Mouse (Mus musculus) MEL (cell line): Measurements from ENCODE around the gene Ccdc162.

ENCODE experiments used
- BHLHE40 ChIP-seq: IDR thresholded peaks from 2 replicates; pipeline ENCODE4 v1.6.1; 2012; ENCODE audit warnings: low read depth, mild to moderate bottlenecking, inconsistent platforms, low read length, improper control_type of control experiment, borderline replicate concordance
- CTCF ChIP-seq, 3 experiments: IDR thresholded peaks in 2 of 3; conservative IDR thresholded peaks in 1 of 3; 2 replicates each; pipeline ENCODE4 v1.5.1; 2011 to 2012; ENCODE audit warnings: low read length in 3 of 3, low read depth in 2 of 3, mild to moderate bottlenecking in 2 of 3, improper control_type of control experiment in 1 of 3, inconsistent platforms in 1 of 3, mixed read lengths in 1 of 3, moderate library complexity in 1 of 3; ENCODE audit not compliant: control insufficient read depth in 1 of 3, insufficient read depth in 1 of 3, poor library complexity in 1 of 3, severe bottlenecking in 1 of 3
- EP300 ChIP-seq, 2 experiments: IDR thresholded peaks; 2 replicates each; pipeline ENCODE4 v1.6.1; 2011; ENCODE audit warnings: improper control_type of control experiment in 2 of 2, low read length in 2 of 2, low read depth in 1 of 2, mild to moderate bottlenecking in 1 of 2
- GATA1 ChIP-seq: IDR thresholded peaks from 2 replicates; pipeline ENCODE4 v1.6.1; 2011; ENCODE audit warnings: low read depth, low read length, improper control_type of control experiment
- HCFC1 ChIP-seq: IDR thresholded peaks from 2 replicates; pipeline ENCODE4 v1.6.1; 2012; ENCODE audit warnings: low read depth, mild to moderate bottlenecking, inconsistent platforms, low read length, improper control_type of control experiment, moderate library complexity
- RAD21 ChIP-seq: IDR thresholded peaks from 2 replicates; pipeline ENCODE4 v1.6.1; 2011; ENCODE audit warnings: mild to moderate bottlenecking, low read depth, low read length, improper control_type of control experiment
- RCOR1 ChIP-seq: IDR thresholded peaks from 2 replicates; pipeline ENCODE4 v1.6.1; 2012; ENCODE audit warnings: low read depth, mild to moderate bottlenecking, inconsistent platforms, low read length, improper control_type of control experiment
- SIN3A ChIP-seq: IDR thresholded peaks from 2 replicates; pipeline ENCODE4 v1.6.1; 2012; ENCODE audit warnings: low read length, improper control_type of control experiment, inconsistent platforms
- UBTF ChIP-seq: IDR thresholded peaks from 2 replicates; pipeline ENCODE4 v1.6.1; 2012; ENCODE audit warnings: low read depth, mild to moderate bottlenecking, inconsistent platforms, low read length, improper control_type of control experiment, moderate library complexity, borderline replicate concordance; ENCODE audit not compliant: insufficient read depth
- ZC3H11A ChIP-seq: IDR thresholded peaks from 2 replicates; pipeline ENCODE4 v1.6.1; 2012; ENCODE audit warnings: low read depth, mild to moderate bottlenecking, inconsistent platforms, low read length, improper control_type of control experiment
- ZMIZ1 ChIP-seq: IDR thresholded peaks from 2 replicates; pipeline ENCODE4 v1.6.1; 2012; ENCODE audit warnings: low read depth, mild to moderate bottlenecking, inconsistent platforms, low read length, improper control_type of control experiment, moderate library complexity

DNA sequence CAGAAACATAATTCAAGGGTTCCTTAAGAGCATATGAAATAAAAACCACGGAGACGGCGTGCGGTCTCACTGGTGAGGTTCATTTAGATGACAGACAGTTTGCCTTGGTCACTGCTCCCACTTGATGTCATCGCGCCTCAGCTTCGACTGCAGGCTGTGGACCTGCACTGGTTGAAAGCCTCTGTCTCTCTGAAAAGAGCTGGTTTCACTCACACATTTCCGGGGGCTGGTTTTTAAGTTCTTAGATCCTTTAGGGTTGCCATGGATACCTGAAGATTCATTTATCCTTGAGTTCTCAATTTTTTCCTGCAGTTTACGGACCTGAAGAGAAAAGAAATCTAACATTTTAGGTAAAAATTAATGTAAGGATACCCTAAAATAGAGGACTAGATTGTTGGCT, 3.2 kb upstream of the Ccdc162 start:
- no peak for TF ChIP-seq ZC3H11A
- no peak for TF ChIP-seq HCFC1
- TF ChIP-seq RCOR1: no peak
- no peak for TF ChIP-seq RAD21
- TF ChIP-seq SIN3A: no peak
- no peak for TF ChIP-seq CTCF (IDR thresholded peaks at IDR 0.05 in 2 of 3, conservative IDR thresholded peaks at IDR 0.05 in 1 of 3; ENCODE audit: control insufficient read depth in 1 of 3, insufficient read depth in 1 of 3, low read depth in 2 of 3, low read length in 3 of 3, poor library complexity in 1 of 3, severe bottlenecking in 1 of 3)
- no peak for TF ChIP-seq EP300 (IDR thresholded peaks at IDR 0.05; ENCODE audit: low read depth in 1 of 2, low read length in 2 of 2)
- no peak for TF ChIP-seq UBTF
- no peak for TF ChIP-seq GATA1
- no peak for TF ChIP-seq ZMIZ1
- TF ChIP-seq BHLHE40: no peak
